Mouse (Mus musculus) gastrocnemius, adult 18-20 months (tissue): ENCODE data around the gene Helq. TPM values are rescaled to one million over a fixed set of nuclear protein-coding genes. Genes with fewer than 3 reads are reported as not detected.

ENCODE experiments used
- DNase-seq: peaks from one replicate; pipeline ENCODE4 v3.0.0; 2021; ENCODE audit warnings: low spot score
- long read RNA-seq, 2 experiments: library from polyadenylated mRNA; stranded (forward); transcript quantifications; one replicate each; pipeline ENCODE4 v2.0.0; 2021
- total RNA-seq, 2 experiments: library from RNA; stranded (reverse); gene quantifications; 2 replicates each; pipeline ENCODE4 v1.2.3; 2021

Gene Helq
- total RNA-seq: 1 to 10 TPM; 3.5 to 4.5 TPM
- long read RNA-seq, experiment 1, partial matches to known transcripts: 1 of 8 reads
- long read RNA-seq, experiment 1, other reads (novel, unspliced or antisense): 2 of 8 reads
- long read RNA-seq, experiment 2, partial matches to known transcripts: 1 of 3 reads
- long read RNA-seq, experiment 2, other reads (novel, unspliced or antisense): 1 of 3 reads

DNA sequence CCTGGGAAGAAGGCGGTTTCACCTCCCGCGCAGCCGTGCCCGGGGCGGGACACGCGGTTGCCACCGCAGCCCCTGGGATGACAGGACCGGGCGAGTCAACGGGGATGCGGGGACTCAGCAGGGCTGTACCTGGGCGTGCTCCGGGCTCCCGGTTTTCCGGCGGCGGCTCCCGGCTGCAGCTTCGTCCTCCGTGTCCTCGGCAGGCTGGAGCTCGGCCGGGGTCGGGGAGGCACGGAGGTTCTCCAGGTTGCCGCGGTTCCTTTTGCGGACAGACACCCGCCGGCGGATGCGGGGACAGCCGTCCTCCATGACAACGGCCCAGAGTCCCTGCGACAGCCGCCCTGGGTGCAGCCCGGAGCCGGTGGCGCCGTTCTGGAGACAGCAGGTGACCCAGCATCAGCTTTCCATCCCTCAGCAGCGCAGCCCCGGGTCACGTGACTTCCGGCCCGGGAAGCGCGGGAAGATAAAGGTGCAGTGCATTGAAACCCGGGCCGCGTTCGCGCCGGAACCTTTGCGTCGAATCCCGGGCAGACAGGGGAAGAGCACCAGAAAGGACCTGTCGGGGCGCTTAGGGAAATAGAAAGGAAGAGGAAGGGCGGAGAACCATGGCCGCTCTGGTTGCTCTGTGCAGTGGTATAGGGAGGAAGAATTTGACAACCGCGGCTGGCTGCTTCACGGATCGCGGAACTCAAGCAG lies at the start of gene Helq, which contains the start of gene Mrps18c:
Gene Helq, minus strand, starts transcription at position 434 of the 696 bp plus-strand sequence.
Gene Mrps18c, plus strand, starts transcription at position 463 of the 696 bp plus-strand sequence.
- peak; percentile 87 for DNase-seq

DNA sequence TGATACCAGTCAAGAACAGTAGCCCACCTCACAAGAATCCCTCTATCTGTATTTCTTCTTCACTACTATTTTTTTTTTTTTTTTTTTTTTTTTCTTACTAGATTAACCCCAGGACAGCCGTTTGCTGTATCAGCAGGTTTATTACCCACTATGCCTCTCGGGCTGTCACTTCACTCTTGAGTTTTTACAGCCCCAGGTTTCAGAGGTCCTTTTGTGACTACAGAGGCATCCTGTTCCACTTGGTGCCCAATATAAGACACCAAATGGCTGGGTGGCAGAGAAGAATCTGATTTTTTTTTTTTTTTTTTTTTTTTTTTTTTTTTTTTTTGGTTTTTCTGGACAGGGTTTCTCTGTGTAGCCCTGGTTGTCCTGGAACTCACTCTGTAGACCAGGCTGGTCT lies 48.7 kb upstream of the Helq start:
- DNase-seq: no peak

DNA sequence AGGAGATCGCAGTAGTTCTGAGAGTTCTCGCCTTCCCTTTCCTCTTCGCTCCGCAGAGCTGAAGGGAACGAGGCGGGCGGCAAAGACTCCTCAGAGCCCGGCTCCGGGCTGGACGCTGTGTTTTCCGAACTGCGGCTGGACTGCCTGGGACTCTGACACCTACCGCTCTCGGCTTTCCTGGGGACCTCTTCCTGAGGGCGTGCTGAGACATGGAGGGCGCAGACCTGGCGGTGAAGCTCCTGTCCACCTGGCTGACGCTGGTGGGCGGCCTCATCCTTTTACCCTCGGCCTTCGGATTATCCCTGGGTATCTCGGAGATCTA lies 48.2 kb upstream of the Helq start:
- no peak for DNase-seq

DNA sequence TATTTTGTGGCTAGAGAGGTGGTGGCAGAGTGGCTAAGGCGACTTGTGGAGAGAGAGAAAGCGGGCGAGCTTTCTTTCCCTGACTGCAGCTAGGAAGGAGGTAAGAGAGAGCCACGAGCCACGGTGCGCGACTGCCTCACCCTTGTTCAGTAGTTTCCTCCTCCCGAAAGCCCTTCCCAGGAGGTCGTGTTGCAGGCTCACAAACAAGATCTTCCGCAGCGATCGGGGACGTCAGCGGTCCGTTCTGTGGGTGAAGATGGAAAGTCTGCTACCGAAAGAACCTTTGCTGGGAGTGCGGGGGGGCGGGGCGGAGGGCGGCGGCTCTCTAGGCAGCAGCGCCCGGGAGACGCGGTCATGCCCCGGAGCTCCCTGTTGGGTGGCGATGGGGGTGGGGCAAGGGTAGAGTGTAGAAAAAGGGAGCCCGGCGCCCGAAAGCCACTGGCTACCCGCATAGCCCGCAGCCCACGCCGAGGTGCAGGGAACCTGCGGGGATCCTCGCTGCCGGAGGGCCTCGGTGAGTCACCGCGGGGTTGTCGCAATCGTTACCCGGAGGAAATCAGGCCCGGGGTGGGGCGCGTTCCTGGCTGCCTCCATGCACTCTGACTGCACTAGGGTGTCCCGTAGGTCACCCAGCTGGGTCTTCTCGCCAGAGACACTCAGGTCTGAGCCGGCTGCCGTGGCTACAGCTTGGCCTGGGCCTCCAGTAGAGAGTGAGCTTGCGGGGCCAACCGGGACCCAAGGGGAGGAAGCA lies 47.6 kb upstream of the Helq start:
- peak; percentile 81 for DNase-seq

DNA sequence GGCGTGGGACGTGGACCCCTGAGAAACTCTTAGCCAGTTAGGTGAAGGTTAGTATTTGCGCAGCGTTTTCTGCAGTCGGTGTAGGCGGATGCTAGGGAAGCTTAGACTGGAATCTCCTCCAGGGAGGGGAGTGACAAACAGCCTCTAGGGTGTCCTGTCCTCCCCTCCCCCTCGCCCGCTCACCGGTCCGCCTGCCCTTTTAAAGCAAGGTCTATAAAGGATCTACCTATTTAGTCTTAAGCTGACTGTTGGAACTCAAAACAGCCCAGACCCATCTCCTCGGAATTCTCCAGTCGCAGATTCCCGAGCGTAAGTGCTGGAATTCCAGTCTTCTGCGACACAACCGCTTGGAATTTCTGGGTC lies 47.1 kb upstream of the Helq start, which contains the start of gene Gpat3:
Gene Gpat3, plus strand, starts transcription at position 229 of the 363 bp plus-strand sequence.
- DNase-seq: peak; percentile 45

DNA sequence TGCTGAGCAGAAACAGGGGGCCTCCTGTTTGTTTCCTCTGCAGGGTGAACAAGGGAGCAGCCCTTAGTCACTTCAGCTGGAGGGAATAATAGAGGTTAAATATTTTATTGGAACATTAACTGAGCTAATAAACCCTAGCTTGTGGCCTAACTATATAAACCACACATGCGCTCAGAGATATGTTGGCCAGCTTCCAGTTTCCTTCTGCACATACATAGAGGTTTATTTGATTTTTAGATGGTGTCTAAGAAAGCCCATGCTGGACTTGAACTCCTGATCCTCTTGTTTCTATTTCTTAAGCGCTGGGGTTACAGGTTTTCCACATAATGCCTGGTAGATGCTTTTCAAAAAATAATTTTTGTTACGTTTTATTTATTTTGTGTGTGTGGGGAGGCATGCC lies 46.1 kb upstream of the Helq start:
- DNase-seq: no peak

DNA sequence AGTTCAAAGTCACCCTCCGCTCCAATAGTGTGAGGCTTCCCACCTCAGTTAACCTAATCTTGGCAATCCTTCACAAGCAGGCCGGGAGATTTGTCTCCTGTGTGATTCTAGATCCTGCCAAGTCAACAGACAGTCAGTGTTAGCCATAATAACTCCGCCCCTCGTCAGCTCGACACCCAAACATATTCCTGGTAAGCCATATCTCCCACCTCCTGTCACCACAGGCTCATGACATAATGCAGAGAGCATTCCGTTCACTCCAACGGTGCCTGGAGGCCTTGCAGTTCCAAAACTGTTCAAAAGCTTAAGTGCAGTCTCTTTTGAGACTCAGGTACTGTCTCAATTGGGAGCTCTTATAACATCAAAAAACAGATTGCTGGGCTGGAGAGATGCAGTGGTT lies 39.5 kb upstream of the Helq start:
- DNase-seq: no peak

DNA sequence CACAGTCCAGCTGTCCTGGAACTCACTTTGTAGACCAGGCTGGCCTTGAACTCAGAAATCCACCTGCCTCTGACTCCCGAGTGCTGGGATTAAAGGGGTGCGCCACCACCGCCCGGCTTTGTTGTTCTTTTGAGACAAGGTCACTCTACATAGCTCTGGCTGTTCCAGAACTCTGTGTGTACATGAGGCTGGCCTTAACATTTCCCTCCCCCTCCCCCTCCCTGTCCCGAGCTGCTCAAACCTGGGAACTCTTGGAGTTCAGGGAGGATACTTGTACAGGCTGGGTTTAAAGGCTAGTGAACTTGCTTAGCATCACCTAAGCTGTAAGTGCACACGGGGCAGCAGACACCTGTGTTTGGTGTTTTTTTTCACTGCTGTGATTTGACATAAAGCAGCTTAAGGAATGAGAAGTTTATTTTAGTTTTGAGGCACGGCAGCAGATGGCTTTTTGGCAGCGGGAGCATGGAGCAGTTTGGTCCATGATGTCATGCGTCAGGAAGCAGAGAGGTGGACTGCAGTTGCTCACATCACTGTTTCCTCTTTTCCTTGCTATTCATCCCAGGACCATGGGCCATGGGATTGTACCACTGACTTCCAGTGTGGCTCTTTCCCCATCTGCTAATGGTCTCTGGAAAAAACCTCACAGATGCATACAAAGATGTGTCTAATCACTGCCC lies 37.6 kb upstream of the Helq start:
- no peak for DNase-seq

DNA sequence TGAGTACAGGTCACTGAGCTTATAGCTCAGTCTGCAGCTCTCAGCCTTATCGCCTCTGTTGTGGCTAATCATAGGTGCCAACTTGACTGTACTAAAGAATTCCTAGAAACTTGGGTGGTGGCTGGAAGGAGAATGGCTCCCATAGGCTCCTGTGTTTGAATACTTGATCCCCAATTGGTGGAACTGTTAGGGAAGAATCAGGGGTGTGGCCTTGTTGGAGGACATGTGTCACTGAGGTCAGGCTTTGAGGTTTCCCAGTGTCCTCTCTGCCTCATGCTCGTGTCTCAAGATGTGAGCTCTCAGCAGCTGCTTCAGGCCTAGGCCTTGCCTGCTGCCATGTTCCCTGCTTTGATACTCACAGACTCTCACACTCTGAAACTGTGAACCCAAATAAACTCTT lies 35.4 kb upstream of the Helq start:
- DNase-seq: no peak

DNA sequence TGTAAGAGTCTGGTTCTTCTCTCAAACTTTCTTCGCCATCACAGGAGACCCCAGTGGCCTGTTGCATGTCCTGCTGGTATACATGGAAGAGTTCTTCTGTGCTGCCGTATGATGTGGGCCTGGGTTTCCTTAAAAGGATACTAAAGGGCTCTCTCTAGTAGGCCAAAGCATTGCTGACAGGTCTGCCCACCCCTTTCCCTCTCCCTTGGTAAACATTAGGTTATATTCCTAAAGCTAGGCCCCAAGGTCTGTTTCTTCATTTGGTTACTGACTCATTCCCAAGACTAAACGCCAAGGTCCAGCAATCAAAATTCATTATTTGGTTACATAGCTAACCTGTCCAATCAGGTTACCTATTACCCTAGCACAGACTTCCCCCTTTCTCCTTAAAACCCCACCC lies 34.3 kb upstream of the Helq start:
- DNase-seq: no peak

DNA sequence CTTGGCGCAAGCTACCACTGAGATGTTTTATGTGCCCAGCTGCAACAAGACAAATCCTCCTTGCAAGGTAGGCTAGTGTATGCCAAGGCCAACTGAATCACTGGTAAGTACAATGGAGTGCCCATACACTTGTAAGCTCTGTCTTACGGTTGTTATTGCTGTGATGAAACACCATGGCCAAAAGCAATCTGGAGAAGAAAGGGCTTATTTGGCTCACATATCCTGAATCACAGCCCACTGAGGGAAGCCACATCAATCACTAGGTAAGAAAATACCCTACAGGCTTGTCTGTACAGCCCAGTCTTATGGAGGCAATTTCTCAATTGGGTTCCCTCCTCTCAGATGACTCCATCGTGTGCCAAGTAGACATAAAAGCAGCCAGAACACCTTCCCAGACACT lies 30.3 kb upstream of the Helq start:
- no peak for DNase-seq

DNA sequence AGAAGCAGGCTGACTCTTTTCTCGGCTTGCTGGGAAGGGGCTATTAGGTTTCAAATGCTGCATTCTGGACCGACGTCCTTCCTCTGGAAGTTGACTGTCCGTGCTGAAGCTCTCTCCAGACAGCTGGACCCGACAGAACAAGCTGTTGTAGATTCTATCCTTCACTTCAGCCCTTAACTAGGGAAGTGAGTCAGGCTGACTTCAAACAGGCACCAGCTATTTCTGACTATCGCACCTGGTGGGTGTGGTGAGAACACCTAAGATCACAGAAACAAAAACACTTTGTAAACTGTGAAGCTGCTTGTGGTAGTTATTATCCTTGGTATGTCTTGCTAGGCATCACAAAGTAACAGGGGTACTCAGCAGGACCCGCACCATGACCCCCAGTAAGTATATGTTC lies 28.1 kb upstream of the Helq start:
- DNase-seq: no peak

DNA sequence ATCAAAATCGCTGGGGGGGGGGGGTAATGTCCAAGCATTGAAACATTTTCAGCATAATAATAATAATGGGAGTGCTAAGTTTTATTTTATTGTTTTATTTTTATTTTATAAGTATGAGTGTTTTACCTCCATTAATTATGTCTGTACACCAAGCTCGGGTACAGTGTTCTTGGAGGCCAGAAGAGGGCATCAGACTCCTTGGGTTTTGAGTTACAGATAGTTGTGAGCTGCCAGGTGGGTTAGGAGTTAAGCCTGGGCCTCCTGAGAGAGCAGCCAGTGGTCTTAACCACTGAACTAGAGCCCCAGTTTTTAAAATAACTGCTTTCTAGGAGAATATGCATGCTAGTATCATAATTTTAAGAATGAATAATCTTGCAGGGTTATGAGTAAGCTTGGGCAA lies 27.6 kb upstream of the Helq start:
- no peak for DNase-seq

DNA sequence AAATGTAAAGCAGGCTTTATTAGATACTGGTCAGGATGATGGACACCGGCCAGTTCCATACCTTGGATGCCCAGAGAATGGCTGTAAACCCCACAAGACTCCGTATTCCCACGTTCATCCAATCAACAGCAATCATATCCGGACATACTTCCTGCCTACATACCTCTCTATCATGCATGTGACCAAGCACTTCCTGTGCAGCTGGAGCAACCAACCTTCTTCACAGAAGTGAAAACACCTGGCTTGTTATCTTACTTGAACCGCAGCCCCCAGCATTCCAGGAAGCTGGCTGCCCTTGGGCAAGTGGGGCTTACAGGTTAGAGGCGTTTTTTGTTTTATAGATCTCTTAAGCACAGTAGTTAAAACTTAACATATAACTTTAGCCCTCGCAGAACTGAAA lies 24.4 kb upstream of the Helq start:
- DNase-seq: no peak

DNA sequence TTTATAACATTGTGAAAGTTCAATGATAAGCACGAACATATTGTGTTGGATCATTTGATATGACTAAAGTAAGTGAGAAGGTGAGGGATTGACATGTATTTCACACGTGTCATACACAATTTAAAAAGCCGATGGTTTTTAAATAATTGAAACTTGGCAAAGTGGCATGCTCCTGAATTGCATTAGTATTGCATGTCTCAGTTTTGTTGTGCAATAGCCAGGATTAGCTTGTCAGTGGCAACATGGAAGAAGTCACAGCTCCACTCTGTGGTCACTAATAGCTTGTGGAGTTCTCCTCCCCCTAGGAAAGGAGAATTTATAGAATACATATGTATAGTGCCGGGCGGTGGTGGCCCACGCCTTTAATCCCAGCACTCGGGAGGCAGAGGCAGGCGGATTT lies 23.0 kb upstream of the Helq start:
- no peak for DNase-seq

DNA sequence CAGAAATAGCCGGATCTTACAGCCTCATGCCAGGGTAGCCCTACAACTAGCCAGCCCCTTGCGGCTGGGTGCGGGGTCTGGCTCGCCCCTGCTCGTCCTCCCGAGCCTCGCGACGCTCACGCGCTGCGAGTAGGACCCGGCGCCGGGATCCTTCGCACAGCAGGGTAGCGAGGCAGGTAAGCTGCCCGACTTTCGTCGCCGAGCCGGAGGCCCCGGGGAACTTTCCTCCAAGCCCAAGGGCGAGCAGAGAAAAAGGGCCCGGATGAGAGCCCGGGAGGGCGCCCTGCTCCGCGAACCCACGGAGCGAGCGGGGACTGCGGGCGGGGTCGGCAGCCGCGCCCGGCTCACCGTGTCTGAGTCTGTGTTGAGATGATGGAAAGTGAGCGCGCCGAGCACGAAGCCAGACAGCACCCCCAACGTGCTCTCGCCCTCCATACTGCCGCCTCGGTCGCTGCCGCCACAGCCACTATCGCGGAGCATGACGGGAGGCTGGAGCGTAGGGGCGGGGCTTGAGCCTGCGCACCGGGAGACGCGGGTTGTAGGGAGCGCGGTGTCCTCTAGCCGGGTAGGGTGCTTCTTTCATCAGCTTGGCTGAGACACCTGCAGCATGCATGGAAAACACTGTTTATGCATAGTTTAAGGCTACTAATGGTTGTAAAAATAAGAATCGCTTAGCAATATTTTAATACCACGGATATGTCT lies 22.2 kb upstream of the Helq start, which contains the start of gene Abraxas1:
Gene Abraxas1, minus strand, starts transcription at position 483 of the 702 bp plus-strand sequence.
- DNase-seq: peak; percentile 86

DNA sequence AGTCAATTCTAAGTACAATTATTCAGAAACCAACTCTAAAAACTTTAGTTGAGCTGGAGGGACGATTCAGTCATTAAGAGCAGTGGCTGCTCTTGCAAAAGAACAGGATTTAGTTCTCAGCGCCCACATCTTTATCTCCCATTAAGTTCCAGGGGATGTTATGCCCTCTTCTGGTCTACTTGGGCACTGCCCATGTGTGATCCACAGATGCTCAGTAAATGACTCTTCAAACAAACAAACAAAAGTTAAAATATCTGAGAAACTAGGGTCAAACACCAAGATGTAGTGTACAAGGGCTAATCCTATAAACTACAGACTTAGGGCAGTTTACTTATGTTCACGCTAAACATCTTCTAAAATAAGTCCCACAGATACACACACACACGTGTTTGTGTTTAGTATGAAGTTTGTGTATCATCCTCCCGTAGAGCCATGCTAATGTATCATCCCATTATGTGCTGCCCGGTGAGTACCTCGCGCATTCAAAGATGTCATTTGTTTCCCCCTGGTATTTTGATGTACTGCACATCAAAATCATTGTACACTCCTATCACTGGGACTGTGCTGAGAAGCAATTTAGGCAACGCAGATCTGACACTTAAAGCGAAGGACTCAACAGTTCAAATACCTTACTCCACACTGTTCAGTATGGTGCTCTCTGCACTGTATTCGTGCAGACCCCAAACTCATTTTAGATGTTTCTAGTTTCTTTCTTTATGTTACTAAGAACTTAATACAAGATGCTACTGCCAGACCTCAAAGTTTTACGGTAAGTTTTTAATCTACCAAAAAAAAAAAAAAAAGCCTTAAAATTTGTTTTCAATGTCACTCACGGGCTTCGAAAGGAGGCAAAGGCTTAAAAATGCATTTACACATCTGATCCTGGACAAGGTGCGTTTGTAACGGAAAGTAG lies 21.4 kb upstream of the Helq start:
- no peak for DNase-seq

DNA sequence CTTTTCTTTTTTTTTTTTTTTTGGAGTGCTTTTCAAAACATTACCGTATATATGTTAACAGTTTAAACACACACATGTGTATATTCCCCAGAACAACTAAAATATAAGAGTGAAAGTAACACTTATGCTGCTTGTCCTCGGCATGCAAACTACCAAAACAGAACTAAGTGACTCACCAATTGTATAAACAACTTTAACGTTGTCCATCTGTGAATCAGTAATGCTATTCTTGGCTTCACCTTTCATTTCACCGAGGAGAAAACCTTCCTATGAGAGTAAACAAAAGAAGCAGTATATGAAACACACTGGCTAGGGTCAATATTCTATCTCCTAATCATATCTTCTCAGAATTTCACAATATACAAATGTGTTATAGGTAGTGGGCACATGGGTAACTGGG lies 19.9 kb upstream of the Helq start:
- DNase-seq: no peak

DNA sequence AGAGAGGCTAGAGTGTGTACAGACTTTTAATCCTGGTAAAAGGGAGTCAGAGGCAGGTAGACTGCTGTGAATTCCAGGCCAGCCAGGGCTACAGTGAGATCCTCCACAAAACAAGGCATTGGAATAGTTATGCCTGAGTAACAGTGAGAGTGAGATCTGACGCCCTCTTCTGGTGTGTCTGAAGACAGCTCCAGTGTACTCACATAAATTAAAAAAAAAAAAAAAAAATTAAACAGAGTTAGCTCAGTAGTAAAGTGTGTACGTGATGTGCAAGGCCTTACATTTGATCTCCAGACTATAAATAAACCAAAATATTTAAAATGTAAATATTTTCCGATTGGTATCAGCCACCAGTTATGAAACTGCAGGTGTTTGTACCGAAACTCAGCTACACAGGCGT lies 4.3 kb downstream of the Helq start:
- no peak for DNase-seq

DNA sequence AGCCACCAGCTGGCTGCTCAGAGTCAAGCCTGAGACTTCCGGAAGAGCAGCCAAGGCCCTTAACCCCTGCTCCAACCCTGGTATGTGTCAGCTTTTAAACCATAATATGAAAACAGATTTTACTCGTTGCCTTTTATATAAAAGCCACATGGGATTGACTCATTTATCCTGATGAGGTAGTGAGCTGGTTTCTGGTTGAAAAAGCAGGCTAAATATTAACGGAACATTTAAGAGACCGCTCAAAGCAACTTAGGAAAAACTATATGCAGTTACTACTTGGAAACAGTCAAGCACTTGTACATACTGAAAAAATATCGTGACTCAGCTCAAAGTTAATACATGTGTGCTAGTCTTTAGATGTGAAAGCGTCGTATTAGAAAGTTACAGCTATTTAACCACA lies 6.1 kb downstream of the Helq start:
- no peak for DNase-seq

DNA sequence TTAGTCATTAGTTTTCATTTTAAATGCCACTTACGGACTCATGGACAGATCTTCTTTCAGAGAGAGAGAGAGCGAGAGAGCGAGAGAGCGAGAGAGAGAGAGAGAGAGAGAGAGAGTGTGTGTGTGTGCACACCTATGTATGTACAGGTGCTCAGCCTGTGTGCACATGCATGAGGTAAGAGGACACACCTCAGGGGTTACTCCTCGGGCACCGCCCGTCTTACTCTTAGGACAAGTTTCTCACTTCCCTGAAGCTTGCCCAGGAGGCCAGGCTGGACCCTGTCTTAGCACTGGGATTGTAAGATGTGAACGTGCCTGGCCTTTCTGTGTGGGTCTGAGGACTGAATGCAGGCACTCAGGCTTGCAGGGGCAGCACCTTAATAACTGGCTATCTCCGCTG lies 10.9 kb downstream of the Helq start:
- no peak for DNase-seq
